Comparison of ENCODE assay signal across 14 mouse cellular contexts in genomic region chr3:22006113-22006512, GRCm38 (mm10).
DNase-seq lines count a peak whose midpoint lies in the region; ATAC-seq and TF ChIP-seq lines count a peak whose summit lies in the region.
"Had no signal": no experiment of that assay in that cellular context is flagged by ENCODE, and none has a peak within 500 bp of the region (broad histone marks: within the 10 kb centered on the region; RNA-seq: fewer than 3 reads in every experiment).

No protein-coding gene starts in this region.

- H3K9me3 ChIP-seq in midbrain, postnatal 0 days (ENCODE audit: low read length) = no peaks in the 10 kb centered on the region
- no peaks in the 10 kb centered on the region for H3K9me3 ChIP-seq in midbrain, embryonic 15.5 days
- H3K9me3 ChIP-seq: embryonic facial prominence, embryonic 12.5 days; forebrain, embryonic 12.5 days; liver, embryonic 13.5 days had no signal

- WGBS in midbrain, postnatal 0 days = 55% methylated on average over 1 of the region's 1 CpGs
- 66% methylated on average over 1 of the region's 1 CpGs for WGBS in midbrain, embryonic 15.5 days

- no peaks in the 10 kb centered on the region for H3K27me3 ChIP-seq in midbrain, postnatal 0 days (ENCODE audit: insufficient read depth, low read length)
- no peaks in the 10 kb centered on the region for H3K27me3 ChIP-seq in midbrain, embryonic 15.5 days (replicated peaks)
- H3K27me3 ChIP-seq: embryonic facial prominence, embryonic 12.5 days; forebrain, embryonic 12.5 days; liver, embryonic 13.5 days had no signal

- no peaks in the 10 kb centered on the region for H3K4me1 ChIP-seq in midbrain, postnatal 0 days (ENCODE audit: insufficient read depth, low read length)
- H3K4me1 ChIP-seq in midbrain, embryonic 15.5 days = no peaks in the 10 kb centered on the region
- H3K4me1 ChIP-seq: embryonic facial prominence, embryonic 12.5 days; forebrain, embryonic 12.5 days; liver, embryonic 13.5 days had no signal

- no peak overlapping the region for H3K9ac ChIP-seq in midbrain, postnatal 0 days (replicated peaks; ENCODE audit: low read length, poor library complexity, severe bottlenecking)
- H3K9ac ChIP-seq in midbrain, embryonic 15.5 days = no peak overlapping the region
- H3K9ac ChIP-seq: embryonic facial prominence, embryonic 12.5 days; forebrain, embryonic 12.5 days; liver, embryonic 13.5 days had no signal

- no peak overlapping the region for H3K4me3 ChIP-seq in midbrain, postnatal 0 days (ENCODE audit: low read depth, low read length)
- no peak overlapping the region for H3K4me3 ChIP-seq in midbrain, embryonic 15.5 days
- H3K4me3 ChIP-seq: embryonic facial prominence, embryonic 12.5 days; forebrain, embryonic 12.5 days; liver, embryonic 13.5 days had no signal

- H3K36me3 ChIP-seq in midbrain, postnatal 0 days (ENCODE audit: insufficient read depth, low read length) = no peaks in the 10 kb centered on the region
- no peaks in the 10 kb centered on the region for H3K36me3 ChIP-seq in midbrain, embryonic 15.5 days (replicated peaks)
- H3K36me3 ChIP-seq: embryonic facial prominence, embryonic 12.5 days; forebrain, embryonic 12.5 days; liver, embryonic 13.5 days had no signal

- peak; percentile 26 for DNase-seq in gastrocnemius, adult 18-20 months (ENCODE audit: low spot score)
- DNase-seq in gastrocnemius, postnatal 10 days = no peak
- peak; percentile 47 for DNase-seq in midbrain, postnatal 0 days (ENCODE audit: low spot score)
- DNase-seq in heart, postnatal 4 days = peak; percentile 50
- DNase-seq in skeletal muscle tissue, adult 2 months (ENCODE audit: low read depth, low spot score) = peak; percentile 35
- DNase-seq in layer of hippocampus, adult 9-11 months = no peak
- no peak for DNase-seq in MN1 (ENCODE audit: low spot score)
- DNase-seq: cerebellum, adult 9-11 months; liver, embryonic 13.5 days; right cerebral cortex, postnatal 4 days had no signal

- no peak overlapping the region for H3K27ac ChIP-seq in midbrain, postnatal 0 days (ENCODE audit: low read depth, low read length)
- no peak overlapping the region for H3K27ac ChIP-seq in midbrain, embryonic 15.5 days
- H3K27ac ChIP-seq: embryonic facial prominence, embryonic 12.5 days; forebrain, embryonic 12.5 days; liver, embryonic 13.5 days had no signal

- no peak overlapping the region for H3K4me2 ChIP-seq in midbrain, postnatal 0 days (ENCODE audit: low read depth, low read length, poor library complexity, severe bottlenecking)
- no peak overlapping the region for H3K4me2 ChIP-seq in midbrain, embryonic 15.5 days
- H3K4me2 ChIP-seq: embryonic facial prominence, embryonic 12.5 days; forebrain, embryonic 12.5 days; liver, embryonic 13.5 days had no signal

- ATAC-seq in midbrain, postnatal 0 days (ENCODE audit: low FRiP score) = no peak
- ATAC-seq in midbrain, embryonic 15.5 days (replicated peaks) = no peak
- ATAC-seq: intestine, postnatal 0 days had no signal

- no peak for TF ChIP-seq CTCF in midbrain, postnatal 0 days (IDR thresholded peaks at IDR 0.05)

Comparison
In these comparisons a context has a peak if more than half of its experiments do, and no peak if none do; other contexts are left out.
1. DNase-seq: peak in gastrocnemius, adult 18-20 months (single experiment), midbrain, postnatal 0 days (single experiment), heart, postnatal 4 days (single experiment) and skeletal muscle tissue, adult 2 months (single experiment); none in gastrocnemius, postnatal 10 days (single experiment), layer of hippocampus, adult 9-11 months (single experiment) and MN1 (single experiment).